Mouse (Mus musculus): ENCODE results near the gene Scnm1. TPM values are rescaled to one million over a fixed set of nuclear protein-coding genes. Genes with fewer than 3 reads are reported as not detected.

The Scnm1 gene
- polyA plus RNA-seq, 1 experiment: 30.6 TPM

DNA sequence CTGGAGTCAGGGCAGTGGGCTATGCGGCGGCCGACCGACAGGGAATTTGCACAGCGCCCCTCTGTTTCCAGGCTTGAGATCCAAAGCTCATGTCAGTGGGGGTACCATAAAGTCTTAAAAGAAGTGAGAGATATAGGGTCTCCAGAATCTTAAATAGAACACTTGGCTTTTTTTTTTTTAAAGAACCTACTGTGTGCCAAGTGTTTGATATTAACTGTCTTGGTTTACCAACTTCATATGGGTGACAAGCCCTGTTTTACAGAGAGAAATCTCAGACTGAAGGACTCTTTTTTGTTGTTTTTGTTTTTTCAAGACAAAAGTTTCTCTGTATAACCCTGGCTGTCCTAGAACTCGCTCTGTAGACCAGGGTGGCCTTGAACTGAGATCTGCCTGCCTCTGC is 7.0 kb upstream of the Scnm1 start:
- no peak overlapping the region for H3K4me2 ChIP-seq (ENCODE audit: low read depth)
- H3K36me3 ChIP-seq (ENCODE audit: control insufficient read depth, insufficient read depth): no peaks in the 10 kb centered on the region

GRCm38 (mm10) chr3:95140289-95140595 is 6.4 kb upstream of the Scnm1 start:
- TF ChIP-seq SRF (IDR thresholded peaks at IDR 0.05; ENCODE audit: control insufficient read depth, insufficient read length, low read depth): no peak
- no peak for TF ChIP-seq TCF3 (IDR thresholded peaks at IDR 0.05; ENCODE audit: insufficient read length, low read depth)
- TF ChIP-seq REST (IDR thresholded peaks at IDR 0.05; ENCODE audit: insufficient read depth, insufficient read length): no peak
- no peak for TF ChIP-seq MAX (IDR thresholded peaks at IDR 0.05; ENCODE audit: low read depth)
- TF ChIP-seq POLR2AphosphoS2 (IDR thresholded peaks at IDR 0.05; ENCODE audit: insufficient read length, low read depth): no peak
- no peak for TF ChIP-seq POLR2A (IDR thresholded peaks at IDR 0.05; ENCODE audit: insufficient read length, low read depth)
- TF ChIP-seq MYOG (IDR thresholded peaks at IDR 0.05; ENCODE audit: control insufficient read depth in 1 of 3, insufficient read depth in 1 of 3, insufficient read length in 2 of 3, low read depth in 2 of 3): no peak
- no peak for TF ChIP-seq MYOD1 (IDR thresholded peaks at IDR 0.05; ENCODE audit: control insufficient read depth in 1 of 3, insufficient read length in 2 of 3, low read depth in 2 of 3)
- TF ChIP-seq E2F4 (IDR thresholded peaks at IDR 0.05; ENCODE audit: insufficient read depth): no peak
- no peak for TF ChIP-seq TCF12 (IDR thresholded peaks at IDR 0.05; ENCODE audit: insufficient read depth, poor library complexity, severe bottlenecking)
- no peak for TF ChIP-seq CEBPB (IDR thresholded peaks at IDR 0.05; ENCODE audit: insufficient read depth, poor library complexity, severe bottlenecking)
- Histone ChIP-seq H3ac (ENCODE audit: control insufficient read depth, insufficient read length) (no peak overlapping the region), H3K36me3 (ENCODE audit: control insufficient read depth, insufficient read depth) (no peaks in the 10 kb centered on the region), H3K79me2 (ENCODE audit: control insufficient read depth, insufficient read depth) (peaks cover 8% of the 10 kb centered on the region), H3K4me2 (ENCODE audit: low read depth) (no peak overlapping the region), H3K27me3 (ENCODE audit: control insufficient read depth, insufficient read depth, insufficient read length) (no peaks in the 10 kb centered on the region), H3K4me3 (no peak overlapping the region)

More for the DNA sequence above, 7.0 kb upstream of the Scnm1 start:
- no peak overlapping the region for H3ac ChIP-seq (ENCODE audit: control insufficient read depth, insufficient read length)
- TF ChIP-seq TCF3 (IDR thresholded peaks at IDR 0.05; ENCODE audit: insufficient read length, low read depth) (no peak), POLR2AphosphoS2 (IDR thresholded peaks at IDR 0.05; ENCODE audit: insufficient read length, low read depth) (no peak), USF1 (IDR thresholded peaks at IDR 0.05; ENCODE audit: low read depth) (no peak), MYOD1 (IDR thresholded peaks at IDR 0.05; ENCODE audit: control insufficient read depth in 1 of 3, insufficient read length in 2 of 3, low read depth in 2 of 3) (no peak), CEBPB (IDR thresholded peaks at IDR 0.05; ENCODE audit: insufficient read depth, poor library complexity, severe bottlenecking) (no peak), MYOG (IDR thresholded peaks at IDR 0.05; ENCODE audit: control insufficient read depth in 1 of 3, insufficient read depth in 1 of 3, insufficient read length in 2 of 3, low read depth in 2 of 3) (no peak), REST (IDR thresholded peaks at IDR 0.05; ENCODE audit: insufficient read depth, insufficient read length) (no peak), POLR2A (IDR thresholded peaks at IDR 0.05; ENCODE audit: insufficient read length, low read depth) (no peak), E2F4 (IDR thresholded peaks at IDR 0.05; ENCODE audit: insufficient read depth) (no peak), MAX (IDR thresholded peaks at IDR 0.05; ENCODE audit: low read depth) (no peak), SRF (IDR thresholded peaks at IDR 0.05; ENCODE audit: control insufficient read depth, insufficient read length, low read depth) (no peak), TCF12 (IDR thresholded peaks at IDR 0.05; ENCODE audit: insufficient read depth, poor library complexity, severe bottlenecking) (no peak)
- no peaks in the 10 kb centered on the region for H3K27me3 ChIP-seq (ENCODE audit: control insufficient read depth, insufficient read depth, insufficient read length)
- H3K4me3 ChIP-seq: no peak overlapping the region
- peaks cover 5% of the 10 kb centered on the region for H3K79me2 ChIP-seq (ENCODE audit: control insufficient read depth, insufficient read depth)

- Histone ChIP-seq H3ac (ENCODE audit: control insufficient read depth, insufficient read length) (no peak overlapping the region), H3K36me3 (ENCODE audit: control insufficient read depth, insufficient read depth) (no peaks in the 10 kb centered on the region), H3K4me2 (ENCODE audit: low read depth) (no peak overlapping the region), H3K4me3 (no peak overlapping the region), H3K79me2 (ENCODE audit: control insufficient read depth, insufficient read depth) (peaks cover 8% of the 10 kb centered on the region), H3K27me3 (ENCODE audit: control insufficient read depth, insufficient read depth, insufficient read length) (no peaks in the 10 kb centered on the region)
- TF ChIP-seq TCF12 (IDR thresholded peaks at IDR 0.05; ENCODE audit: insufficient read depth, poor library complexity, severe bottlenecking) (no peak), POLR2A (IDR thresholded peaks at IDR 0.05; ENCODE audit: insufficient read length, low read depth) (no peak), TCF3 (IDR thresholded peaks at IDR 0.05; ENCODE audit: insufficient read length, low read depth) (no peak), MYOD1 (IDR thresholded peaks at IDR 0.05; ENCODE audit: control insufficient read depth in 1 of 3, insufficient read length in 2 of 3, low read depth in 2 of 3) (no peak), MAX (IDR thresholded peaks at IDR 0.05; ENCODE audit: low read depth) (no peak), USF1 (IDR thresholded peaks at IDR 0.05; ENCODE audit: low read depth) (no peak), CEBPB (IDR thresholded peaks at IDR 0.05; ENCODE audit: insufficient read depth, poor library complexity, severe bottlenecking) (no peak), REST (IDR thresholded peaks at IDR 0.05; ENCODE audit: insufficient read depth, insufficient read length) (no peak), POLR2AphosphoS2 (IDR thresholded peaks at IDR 0.05; ENCODE audit: insufficient read length, low read depth) (no peak), MYOG (IDR thresholded peaks at IDR 0.05; ENCODE audit: control insufficient read depth in 1 of 3, insufficient read depth in 1 of 3, insufficient read length in 2 of 3, low read depth in 2 of 3) (no peak), SRF (IDR thresholded peaks at IDR 0.05; ENCODE audit: control insufficient read depth, insufficient read length, low read depth) (no peak), E2F4 (IDR thresholded peaks at IDR 0.05; ENCODE audit: insufficient read depth) (no peak)
Observed at GRCm38 (mm10) chr3:95139586-95140288, 5.9 kb upstream of the Scnm1 start.

DNA sequence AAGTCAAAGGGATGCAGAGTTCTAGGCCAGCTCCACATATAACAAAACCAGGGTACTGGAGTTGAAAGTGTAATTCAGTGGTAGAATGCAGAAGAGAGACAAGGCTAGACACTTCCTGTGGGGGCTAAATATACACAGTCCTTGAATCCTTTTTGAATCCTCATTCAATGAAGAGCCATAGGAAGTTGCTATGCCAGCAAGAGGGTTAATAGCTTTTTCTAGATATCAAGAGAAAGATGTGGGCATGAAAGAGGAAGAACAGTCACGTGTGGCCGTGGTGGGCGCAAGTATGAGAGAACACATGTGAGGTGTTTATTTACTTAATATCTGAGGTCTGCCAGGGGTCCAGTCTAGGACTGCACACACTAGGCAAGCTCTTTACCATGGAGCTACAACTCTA is 2.5 kb upstream of the Scnm1 start:
- peaks cover 8% of the 10 kb centered on the region for H3K79me2 ChIP-seq (ENCODE audit: control insufficient read depth, insufficient read depth)
- no peaks in the 10 kb centered on the region for H3K27me3 ChIP-seq (ENCODE audit: control insufficient read depth, insufficient read depth, insufficient read length)
- H3K4me2 ChIP-seq (ENCODE audit: low read depth): no peak overlapping the region
- H3ac ChIP-seq (ENCODE audit: control insufficient read depth, insufficient read length): no peak overlapping the region
- H3K4me3 ChIP-seq: peak overlapping the region; percentile 42
- no peak for TF ChIP-seq MYOD1 (IDR thresholded peaks at IDR 0.05; ENCODE audit: control insufficient read depth in 1 of 3, insufficient read length in 2 of 3, low read depth in 2 of 3)
- no peak for TF ChIP-seq USF1 (IDR thresholded peaks at IDR 0.05; ENCODE audit: low read depth)
- no peak for TF ChIP-seq TCF3 (IDR thresholded peaks at IDR 0.05; ENCODE audit: insufficient read length, low read depth)
- TF ChIP-seq POLR2AphosphoS2 (IDR thresholded peaks at IDR 0.05; ENCODE audit: insufficient read length, low read depth): no peak
- no peak for TF ChIP-seq MAX (IDR thresholded peaks at IDR 0.05; ENCODE audit: low read depth)
- TF ChIP-seq SRF (IDR thresholded peaks at IDR 0.05; ENCODE audit: control insufficient read depth, insufficient read length, low read depth): no peak
- TF ChIP-seq MYOG (IDR thresholded peaks at IDR 0.05; ENCODE audit: control insufficient read depth in 1 of 3, insufficient read depth in 1 of 3, insufficient read length in 2 of 3, low read depth in 2 of 3): no peak
- TF ChIP-seq REST (IDR thresholded peaks at IDR 0.05; ENCODE audit: insufficient read depth, insufficient read length): no peak
- no peak for TF ChIP-seq POLR2A (IDR thresholded peaks at IDR 0.05; ENCODE audit: insufficient read length, low read depth)
- no peak for TF ChIP-seq CEBPB (IDR thresholded peaks at IDR 0.05; ENCODE audit: insufficient read depth, poor library complexity, severe bottlenecking)
- no peak for TF ChIP-seq TCF12 (IDR thresholded peaks at IDR 0.05; ENCODE audit: insufficient read depth, poor library complexity, severe bottlenecking)
- no peak for TF ChIP-seq E2F4 (IDR thresholded peaks at IDR 0.05; ENCODE audit: insufficient read depth)
- no peaks in the 10 kb centered on the region for H3K36me3 ChIP-seq (ENCODE audit: control insufficient read depth, insufficient read depth)

All from myocyte (in vitro differentiated cells).